Mouse (Mus musculus): ENCODE results near the gene Dnaic2.
A peak's percentile ranks its signal among the peaks of the same experiment; 100 is the strongest.

Gene Dnaic2

DNA sequence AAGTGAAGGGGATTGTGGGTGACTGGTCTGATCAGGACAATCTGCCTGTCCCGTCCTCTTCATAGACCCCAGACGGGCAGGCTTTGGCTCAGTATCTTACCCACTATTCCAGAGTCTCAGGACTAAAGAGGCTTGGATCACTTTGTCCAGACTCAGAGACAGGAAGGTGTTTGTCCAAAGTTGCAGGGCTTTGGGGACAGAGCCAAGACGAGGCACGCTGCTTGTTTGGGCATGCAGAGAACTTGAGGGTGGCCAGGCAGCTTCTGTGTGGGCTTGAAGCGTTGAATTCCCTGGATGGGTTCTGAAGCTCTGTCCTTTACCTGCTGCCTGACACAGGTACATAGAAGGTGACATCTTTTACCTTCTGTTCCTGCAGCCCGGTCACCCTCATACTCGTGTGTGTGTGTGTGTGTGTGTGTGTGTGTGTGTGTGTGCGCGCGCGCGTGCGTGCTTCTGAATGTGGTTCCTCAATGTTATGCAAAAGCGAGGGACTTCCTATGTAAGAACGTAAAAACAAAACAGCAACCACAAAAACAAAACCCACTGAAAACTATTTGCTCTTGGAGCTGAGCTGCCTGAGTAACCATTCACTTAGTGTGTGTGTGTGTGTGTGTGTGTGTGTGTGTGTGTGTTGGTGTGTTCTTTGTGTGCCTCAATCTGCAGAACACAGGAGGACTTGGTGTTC, 24.8 kb upstream of the Dnaic2 start:
- DNase-seq (ENCODE audit: low spot score in 2 of 2) = peak; percentile 33 to 58

DNA sequence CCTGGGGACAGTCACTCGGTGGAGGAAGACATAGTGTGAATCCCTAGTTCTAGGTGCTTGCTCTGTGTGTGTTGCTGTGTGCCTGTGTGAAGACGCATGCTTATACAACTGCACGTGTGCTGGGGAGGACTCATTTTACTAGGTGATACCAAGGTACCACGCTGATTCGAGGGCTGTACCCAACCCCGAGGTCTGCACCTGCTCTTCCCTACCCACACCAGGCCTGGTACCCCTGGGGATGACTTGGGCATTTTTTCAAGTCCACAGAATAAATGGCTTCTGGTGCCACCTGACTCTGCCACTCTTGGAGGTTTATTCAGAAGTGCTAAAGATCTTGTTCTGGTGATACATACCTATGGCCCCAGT, 24.2 kb upstream of the Dnaic2 start:
- no peak for DNase-seq (ENCODE audit: low spot score in 2 of 2)

DNA sequence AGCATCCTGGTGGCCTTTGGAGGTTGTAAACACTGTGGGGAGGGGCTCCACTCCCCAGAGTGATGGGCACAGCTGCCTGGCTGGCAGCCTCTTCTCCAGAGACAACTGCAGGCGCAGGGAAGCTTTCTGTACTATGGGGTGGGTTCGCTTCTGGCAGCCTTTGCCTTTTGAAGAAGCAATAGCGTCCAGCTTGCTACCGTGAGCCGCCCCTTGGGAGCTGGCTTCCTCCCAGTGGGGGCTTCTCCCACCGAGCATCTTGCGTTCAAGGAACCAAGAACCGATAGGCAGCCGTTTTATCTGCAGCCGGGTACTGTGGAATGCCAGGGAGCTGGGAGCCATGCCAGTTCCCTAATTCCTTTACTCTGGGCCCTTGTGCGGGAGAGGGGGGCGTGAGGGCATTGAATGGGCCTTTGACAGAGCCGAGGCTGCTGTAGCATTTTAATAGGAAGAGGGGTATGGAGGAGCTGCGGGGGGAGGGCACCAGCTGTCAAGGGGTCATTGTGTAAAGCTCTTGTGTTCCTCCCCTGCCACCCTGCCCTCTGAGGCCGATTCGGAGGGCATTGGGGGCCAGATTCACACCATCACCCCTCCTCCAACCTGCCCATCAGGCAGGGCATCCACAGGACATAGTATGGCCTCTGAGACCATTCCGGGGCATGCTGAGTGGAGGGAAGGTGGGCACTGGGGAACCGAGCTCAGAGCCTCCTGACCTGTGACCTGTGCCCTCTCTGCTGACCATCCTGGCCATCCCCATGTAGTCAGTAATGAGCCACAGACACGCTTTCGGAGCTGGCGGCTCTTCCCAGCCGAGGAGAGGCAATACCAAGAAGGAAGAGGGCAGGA, 22.9 kb upstream of the Dnaic2 start:
- DNase-seq (ENCODE audit: low spot score in 2 of 2) = no peak

DNA sequence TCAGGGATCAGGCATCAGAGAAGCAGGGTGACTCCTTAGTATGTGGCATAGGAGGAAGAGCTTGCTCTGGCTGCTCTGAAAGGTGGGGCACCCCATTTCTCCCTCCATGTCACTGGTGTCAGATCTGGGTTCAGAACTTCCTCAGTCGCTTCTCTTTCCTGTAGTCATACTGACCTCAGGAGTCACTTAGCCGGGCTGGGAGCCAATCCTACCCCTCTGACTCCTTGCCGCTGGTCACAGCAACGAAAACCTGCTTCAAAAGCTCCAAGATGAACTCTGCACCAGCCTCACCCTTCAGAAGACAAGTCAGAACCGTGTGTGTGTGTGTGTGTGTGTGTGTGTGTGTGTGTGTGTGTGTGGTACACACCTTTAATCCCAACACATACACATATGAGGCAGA, 20.9 kb upstream of the Dnaic2 start:
- DNase-seq (ENCODE audit: low spot score in 2 of 2) = no peak

DNA sequence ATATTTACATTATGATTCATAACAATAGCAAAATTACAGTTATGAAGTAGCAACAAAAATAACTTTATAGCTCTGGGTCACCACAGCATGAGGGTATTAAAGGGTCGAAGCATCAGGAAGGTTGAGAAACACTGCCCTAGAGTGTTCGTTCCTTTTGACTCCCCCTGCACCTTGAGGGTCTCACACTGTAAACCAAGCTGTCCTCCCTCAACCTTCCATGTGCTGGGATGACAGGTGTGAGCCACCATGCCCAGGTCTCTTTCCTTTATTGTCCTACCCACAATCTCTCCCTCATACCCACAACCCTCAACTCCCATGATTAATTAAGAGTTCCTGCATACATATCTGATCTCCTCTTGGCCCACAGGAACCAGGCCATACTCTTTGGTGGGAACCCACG, 15.8 kb upstream of the Dnaic2 start:
- no peak for DNase-seq (ENCODE audit: low spot score in 2 of 2)

DNA sequence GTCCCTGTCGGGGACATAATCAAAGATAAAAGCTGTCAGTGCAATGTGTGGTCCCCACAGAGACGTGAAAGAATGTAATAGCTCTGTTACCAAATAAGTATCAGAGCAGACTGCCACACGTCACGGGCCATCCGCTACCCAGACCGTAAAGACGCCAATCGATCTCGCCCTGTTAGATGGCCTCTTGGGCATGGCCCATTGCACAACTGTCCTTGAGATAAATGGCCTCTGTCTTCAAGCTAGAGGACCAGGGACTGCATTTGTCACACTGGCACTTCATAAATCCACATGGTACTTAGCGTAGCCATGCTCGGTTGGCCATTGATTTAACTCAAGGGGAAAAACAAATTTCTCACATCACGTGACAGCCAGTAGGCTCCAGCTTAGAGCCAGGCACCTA, 15.3 kb upstream of the Dnaic2 start:
- no peak for DNase-seq (ENCODE audit: low spot score in 2 of 2)

DNA sequence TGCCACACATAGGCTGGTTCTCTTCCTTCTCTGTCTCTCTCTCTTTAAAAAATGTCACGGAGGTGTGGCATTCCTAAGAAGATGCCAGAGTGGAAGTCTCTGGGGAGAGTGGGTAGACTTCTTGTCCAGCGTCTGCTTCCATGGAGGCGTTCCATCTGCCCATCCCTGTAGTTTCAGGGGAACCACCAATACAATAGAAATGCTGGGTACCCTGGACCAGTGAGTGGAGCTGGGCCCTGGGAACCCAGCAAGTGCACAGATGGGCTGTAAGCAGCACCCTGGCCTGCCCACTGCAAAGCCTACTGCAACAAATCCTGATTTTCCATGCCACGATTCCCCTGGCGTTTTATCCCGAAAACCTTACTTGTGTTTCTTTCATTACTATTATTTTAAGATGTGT, 12.7 kb upstream of the Dnaic2 start:
- DNase-seq (ENCODE audit: low spot score in 2 of 2) = no peak

DNA sequence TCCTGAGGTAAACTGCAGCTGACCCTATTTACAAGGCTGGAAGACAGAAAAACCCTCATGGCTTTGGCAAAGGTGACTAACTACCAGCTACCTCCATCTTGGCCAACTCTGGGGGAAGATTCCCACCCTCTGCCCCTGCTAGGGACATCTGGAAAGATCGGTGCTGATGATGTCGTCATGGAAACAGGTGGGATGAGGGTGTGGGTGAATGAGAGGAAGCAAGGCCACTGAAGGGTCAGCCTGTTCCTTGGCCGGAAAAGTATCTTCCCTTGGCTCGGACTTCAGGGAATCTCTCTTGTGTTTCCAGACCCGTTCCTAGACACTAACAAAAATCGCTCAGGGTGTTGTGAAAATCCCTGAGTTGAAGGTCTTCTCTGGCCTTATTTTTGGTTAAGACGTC, 11.7 kb upstream of the Dnaic2 start:
- DNase-seq (ENCODE audit: low spot score in 2 of 2) = no peak

DNA sequence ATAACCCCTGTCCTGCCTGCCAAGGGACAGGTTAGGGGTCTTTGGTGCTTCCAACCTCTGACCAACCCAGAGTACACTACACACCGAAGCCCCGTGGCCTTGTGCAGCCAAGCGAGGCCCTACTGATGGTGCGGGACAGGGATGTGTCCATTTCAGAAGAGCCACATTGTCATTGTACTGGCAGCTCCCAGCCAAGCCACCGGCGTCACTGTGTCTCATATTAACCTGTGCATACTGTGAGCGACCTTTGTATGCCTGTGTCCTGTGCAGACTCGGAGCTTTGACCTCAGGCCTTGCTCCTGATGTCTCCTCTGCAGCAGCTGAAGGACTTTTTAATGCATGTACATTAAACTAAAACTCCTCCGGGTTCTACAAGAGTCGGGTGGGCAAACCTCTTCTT, 6.7 kb upstream of the Dnaic2 start:
- no peak for DNase-seq (ENCODE audit: low spot score in 2 of 2)

DNA sequence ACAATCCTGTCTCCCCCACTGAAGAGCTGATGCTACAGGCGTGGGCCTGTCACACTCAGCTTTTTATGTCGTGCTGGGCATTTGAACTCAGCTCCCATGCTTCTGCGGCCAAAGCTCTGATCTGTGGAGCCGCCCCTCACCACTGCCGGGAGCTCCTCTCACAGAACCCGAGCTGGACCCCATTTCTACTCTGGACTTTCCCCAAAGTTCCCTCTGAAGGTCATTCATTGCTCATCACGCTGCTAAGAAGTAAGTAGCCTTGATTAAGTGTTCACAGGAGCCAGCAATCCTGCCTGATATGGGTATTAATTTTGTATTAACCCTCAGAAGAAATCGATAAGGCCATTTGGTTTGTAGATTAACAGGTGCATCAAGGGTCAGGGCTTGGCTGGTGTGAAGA, 4.8 kb upstream of the Dnaic2 start:
- no peak for DNase-seq (ENCODE audit: low spot score in 2 of 2)

DNA sequence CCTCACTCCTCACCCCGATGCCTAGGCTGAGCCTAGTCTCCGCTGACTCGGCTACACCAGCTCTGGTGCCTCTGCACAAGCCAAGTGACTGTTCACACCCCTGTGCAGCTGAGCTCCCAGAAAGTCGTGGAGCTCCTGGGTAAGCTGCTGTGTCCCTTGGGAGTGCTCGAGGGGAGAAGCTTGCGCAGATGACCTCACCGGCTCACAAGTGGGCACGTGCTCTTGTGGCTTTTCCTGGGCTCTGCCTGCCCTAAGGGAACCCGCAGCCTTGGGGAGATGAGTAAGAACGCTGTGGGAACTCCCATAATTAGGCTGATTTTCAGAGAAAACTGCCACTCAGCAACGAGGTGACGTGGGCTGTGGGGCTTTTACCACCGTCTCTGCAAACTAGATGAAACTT, 4.2 kb upstream of the Dnaic2 start:
- DNase-seq (ENCODE audit: low spot score in 2 of 2) = no peak

DNA sequence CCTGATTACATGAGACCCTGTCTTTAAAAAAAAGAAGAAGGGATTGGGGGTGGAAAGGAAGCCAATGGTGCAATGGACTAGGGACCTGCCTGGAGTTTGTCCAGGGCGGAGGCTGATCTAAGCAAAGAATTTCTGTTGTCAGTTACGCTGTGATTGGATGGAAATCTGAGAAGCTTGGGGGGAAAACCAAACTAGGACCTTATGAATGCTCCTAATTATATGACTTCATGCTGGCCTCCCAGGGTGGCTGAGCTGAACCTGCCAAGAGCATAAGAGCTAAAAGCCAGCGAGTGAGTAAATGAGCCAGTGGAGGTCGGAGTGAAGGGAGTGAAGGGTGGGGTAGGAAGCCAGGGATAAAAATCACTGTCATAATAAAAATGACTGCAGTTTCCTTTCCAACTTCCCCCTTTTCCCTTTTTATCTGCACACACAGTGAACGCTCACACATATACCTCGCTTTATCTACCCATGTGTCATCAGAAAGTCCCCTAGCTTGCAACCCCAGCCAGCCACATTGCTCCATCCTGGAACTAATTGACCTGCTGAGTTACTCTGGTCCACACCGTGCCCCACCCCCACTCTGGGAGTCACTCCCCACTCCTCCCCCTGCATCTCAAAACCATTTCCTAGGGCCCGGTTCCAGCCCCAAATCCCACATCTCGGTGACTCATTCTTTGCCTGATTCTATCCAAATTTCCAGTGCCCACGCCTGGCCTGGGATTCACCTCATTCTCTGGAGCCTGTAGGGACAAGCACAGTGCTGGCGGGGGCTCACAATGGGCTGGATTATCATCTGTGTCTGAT, 2.2 kb upstream of the Dnaic2 start:
- DNase-seq (ENCODE audit: low spot score in 2 of 2) = no peak

DNA sequence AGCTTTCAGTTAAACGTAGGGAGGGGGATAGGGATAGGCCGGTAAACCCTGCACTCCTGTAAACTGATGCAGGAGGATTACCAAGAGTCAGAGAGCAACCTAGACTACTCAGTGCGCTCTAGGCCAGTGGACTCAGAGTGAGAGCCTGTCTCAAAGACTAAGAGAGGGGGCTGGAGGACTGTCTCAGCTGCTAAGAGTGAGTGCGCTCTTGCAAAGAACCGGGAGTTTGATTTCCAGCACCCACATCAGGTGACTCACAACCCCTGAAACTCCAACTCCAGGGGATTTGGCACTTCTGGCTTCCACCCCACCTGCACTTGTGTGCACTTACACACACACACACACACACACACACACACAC, 598 bp downstream of the Dnaic2 start:
- DNase-seq (ENCODE audit: low spot score in 2 of 2) = no peak

DNA sequence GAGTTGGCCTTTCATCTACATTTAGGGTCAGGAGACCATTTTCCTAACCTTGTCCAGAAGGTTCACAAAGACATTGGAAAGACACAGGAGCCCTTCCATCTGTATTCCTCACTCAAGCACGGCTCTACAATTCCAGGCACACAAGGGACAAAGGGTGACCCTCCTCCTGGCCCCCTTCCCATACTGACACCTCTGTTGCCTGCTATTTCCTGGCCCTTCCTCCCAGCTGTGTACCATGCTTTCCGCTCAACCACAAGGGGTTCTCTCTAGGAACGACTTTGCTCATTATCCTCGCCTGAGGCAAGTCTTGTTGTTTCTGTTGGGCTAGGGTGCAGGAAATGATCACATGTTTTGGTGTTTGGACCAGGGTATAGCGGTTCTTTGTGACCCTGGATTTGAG, 1.1 kb downstream of the Dnaic2 start:
- DNase-seq (ENCODE audit: low spot score in 2 of 2) = no peak

DNA sequence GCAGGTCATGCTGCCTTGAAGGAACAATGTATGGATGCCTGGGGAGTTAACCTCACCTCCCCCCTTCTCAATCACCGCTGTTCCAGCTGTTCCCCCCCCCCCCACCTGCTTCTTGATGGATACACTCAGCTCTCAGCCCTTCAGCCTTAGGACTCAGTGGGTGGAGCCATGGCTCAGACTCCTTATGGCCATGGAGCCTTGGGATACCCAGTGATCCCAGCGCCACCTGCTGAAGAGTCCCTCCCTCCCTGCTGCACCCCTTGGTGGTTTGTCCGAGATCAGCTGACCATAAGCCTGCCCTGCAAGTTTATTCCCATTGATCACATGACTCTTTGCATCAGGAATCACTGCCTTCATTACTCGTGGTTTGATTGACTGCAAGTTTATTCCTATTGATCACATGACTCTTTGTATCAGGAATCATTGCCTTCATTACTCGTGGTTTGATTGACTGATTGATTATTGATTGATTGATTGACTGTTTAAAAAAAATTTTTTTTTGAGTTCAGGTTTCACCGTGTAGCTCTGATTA, 2.7 kb downstream of the Dnaic2 start:
- no peak for DNase-seq (ENCODE audit: low spot score in 2 of 2)

DNA sequence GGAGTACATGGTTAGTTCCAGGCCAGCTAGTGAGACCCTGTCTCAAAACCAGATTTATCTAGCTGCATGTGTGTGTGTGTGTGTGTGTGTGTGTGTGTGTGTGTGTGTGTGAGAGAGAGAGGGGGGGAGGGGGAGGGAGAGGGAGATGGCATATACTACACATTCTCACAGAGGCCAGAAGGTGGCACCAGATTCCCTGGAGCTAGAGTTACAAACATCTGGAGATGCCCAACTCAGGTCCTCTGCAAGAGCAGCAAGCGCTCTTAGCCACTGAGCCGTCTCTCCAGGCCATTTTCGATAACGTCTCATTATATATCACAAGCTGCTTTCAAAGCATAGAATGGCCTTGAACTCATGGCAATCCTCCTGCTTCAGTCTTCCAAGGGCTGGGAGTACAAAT, 4.5 kb downstream of the Dnaic2 start:
- no peak for DNase-seq (ENCODE audit: low spot score in 2 of 2)

DNA sequence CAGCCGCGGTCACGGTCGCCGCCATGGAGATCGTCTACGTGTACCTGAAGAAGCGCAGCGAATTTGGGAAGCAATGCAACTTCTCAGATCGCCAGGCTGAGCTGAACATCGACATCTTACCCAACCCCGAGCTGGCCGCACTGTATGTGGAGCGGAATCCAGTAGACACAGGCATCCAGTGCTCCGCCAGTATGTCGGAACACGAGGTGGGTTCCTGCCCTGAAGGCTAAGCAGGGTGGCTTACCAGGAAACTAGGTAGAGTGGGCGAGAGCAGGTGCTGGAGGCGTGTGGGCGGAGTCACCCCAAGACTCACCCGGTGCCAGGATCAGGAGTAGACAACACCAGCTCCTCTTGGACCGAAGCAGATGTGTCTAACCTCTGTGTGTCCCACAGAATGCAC, 5.7 kb downstream of the Dnaic2 start:
- DNase-seq (ENCODE audit: low spot score in 2 of 2) = no peak

DNA sequence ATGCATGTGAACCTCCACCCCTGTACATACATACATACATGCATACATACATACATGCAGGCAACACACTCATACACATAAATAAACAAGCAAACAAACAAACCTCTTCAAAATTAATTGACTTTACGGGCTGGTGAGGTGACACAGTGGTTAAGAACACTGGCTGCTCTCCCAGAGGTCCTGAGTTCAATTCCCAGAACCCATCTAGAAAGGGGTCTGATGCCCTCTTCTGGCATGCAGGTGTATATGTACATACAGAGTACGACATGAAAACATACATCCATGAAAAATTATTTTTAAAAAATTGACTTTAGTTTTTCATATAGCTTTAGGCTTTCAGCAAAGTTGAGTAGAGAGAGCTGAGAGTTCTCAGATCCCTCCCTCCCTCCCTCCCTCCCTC, 8.9 kb downstream of the Dnaic2 start:
- DNase-seq (ENCODE audit: low spot score in 2 of 2) = no peak

DNA sequence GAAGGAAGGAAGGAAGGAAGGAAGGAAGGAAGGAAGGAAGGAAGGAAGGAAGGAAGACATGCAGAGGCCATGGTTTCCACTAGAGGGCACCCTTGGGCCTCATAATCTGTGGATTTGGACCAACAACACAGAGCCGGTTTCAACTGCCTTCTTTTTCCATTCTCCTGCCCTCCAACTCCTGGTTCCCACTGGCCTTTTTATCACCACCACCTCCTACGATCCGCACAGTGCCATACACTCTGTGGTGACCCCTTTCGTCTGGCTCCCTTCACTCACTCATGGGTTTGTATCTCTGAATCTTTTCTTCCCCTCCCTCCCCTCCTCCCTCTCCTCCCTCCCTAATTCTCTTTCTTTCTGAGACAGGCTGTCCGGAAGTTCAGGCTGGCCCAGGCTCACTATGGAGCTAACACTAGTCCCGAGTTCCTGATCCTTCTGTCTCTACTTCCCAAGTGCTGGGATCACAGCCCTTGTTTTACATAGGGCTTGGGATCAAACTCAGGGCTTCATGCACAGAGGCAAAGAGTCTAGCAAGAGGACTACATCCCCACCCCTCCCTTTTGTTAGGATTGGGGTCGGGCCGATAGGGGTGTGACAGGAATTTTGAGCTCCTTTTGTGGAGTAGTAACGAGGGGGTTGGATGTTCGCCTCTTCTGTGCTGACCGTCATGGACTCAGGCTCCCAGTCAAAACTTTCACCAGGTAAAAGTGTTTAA, 9.9 kb downstream of the Dnaic2 start:
- no peak for DNase-seq (ENCODE audit: low spot score in 2 of 2)

DNA sequence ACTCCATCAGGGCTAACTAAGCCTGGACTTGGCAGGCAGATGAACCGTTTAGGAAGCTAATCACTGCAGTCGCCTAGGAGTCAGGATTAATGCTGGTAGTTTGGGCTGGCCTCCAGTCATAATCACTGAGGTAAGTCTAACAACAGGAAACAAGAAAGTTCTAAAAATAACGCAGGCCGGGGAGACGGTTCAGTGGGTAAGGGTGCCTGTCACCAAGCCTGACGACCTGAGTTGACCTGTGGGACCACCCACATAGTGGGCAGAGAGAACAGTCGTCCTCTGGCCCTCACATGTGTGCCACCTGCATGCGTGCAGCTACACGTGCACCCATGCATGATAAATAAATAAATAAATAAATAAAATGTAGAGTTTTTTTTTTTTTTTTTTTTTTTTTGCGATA, 13.4 kb downstream of the Dnaic2 start:
- DNase-seq (ENCODE audit: low spot score in 2 of 2) = peak; percentile 69 to 77

DNA sequence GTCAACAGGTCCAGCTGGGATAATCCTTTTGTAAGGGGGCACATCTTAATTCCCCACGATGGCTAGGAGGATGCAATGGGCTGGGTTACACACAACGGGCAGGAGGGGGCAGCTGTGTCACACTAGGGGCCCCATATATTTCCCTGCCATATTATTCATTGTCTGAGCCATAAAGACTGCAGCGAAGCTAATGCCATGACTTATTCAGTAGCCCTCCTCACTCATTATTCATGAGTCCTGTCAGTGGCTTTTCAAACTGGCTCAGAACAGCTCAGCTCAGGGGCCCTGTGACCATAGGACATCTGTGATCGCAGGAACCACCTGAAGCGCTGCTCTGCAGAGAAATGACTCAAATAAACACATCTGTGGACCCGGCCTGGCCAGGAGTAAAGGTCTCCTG, 14.2 kb downstream of the Dnaic2 start:
- no peak for DNase-seq (ENCODE audit: low spot score in 2 of 2)

DNA sequence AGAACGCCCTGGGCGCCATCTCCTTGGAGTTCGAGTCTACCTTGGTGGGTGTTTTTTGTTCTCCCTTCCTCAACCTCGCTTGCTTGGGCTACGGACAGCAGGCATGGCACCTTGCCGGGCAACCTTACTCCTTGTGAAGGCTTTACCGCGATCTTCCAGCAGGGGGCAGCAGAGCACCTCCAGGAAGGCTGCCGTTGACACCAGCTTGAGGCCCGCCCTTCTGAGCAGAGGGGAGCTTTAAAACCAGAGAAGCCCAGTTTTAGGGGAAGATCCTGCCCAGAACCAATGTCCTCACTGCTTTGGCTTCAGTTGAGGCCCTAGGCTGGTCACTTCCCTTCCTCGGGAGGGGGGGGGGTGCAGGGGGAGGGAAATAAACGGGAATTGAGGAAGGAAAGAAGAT, 17.9 kb downstream of the Dnaic2 start:
- DNase-seq (ENCODE audit: low spot score in 2 of 2) = peak; percentile 81 to 85
